Mouse (Mus musculus) erythroblast, embryonic 14.5 days (primary cell): Measurements from ENCODE around the gene Gtf2f1.

Experiments used
- GATA1 ChIP-seq: IDR thresholded peaks from 2 replicates; pipeline ENCODE4 v1.6.1; 2012; ENCODE audit warnings: low read length, inconsistent platforms, mixed read lengths
- TAL1 ChIP-seq: IDR thresholded peaks from 3 replicates; pipeline ENCODE4 v1.6.1; 2012; ENCODE audit warnings: low read length, inconsistent platforms, mixed read lengths

- TF ChIP-seq GATA1: no peak
- no peak for TF ChIP-seq TAL1
These were observed 13.9 kb downstream of the Gtf2f1 start, which contains the start of gene Alkbh7 for GRCm38 (mm10) chr17:56997029-56997667.
